Mouse (Mus musculus): ENCODE measurements around the gene Itga2.

DNA sequence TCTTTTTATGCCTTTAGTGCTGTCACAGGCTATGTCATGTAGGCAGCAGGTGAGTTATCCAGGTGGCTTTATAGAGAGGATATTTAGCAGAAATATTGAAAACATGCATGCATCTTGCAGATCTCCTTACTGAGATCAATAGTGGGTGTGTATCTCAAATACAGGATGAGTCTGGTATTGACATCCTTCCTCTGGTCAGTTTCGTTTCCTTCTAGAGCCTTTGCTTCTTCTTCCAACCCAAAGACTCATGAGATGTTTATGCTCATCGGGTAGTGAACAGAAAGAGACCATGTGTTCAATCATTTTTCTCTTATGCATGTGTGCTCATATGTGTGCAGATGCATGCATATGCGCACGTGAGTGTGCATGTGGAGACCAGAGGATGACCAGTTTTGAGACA is 44.6 kb downstream of the Itga2 start:
- TF ChIP-seq CTCF (IDR thresholded peaks at IDR 0.05; ENCODE audit: extremely low read depth, insufficient read depth, insufficient read length, insufficient replicate concordance), result no peak
- no peak for TF ChIP-seq POLR2A (IDR thresholded peaks at IDR 0.05; ENCODE audit: low read depth, low read length)

Data from spleen, adult 2 months (tissue).